Mouse (Mus musculus) testis, adult 2 months (tissue): ENCODE results near the gene Baiap2l2. TPM values are rescaled to one million over a fixed set of nuclear protein-coding genes. Genes with fewer than 3 reads are reported as not detected.
"Not testable (repeated sequence)": the region's sequence is repeated elsewhere in the genome, so short reads cannot be mapped to it uniquely, and the experiment has no call there.

ENCODE experiments used
- H3K27ac ChIP-seq: fragments of 200-500 bp; 2 replicates; pipeline ENCODE4 v1.5.1; 2012; ENCODE audit warnings: low read depth, low read length; ENCODE audit not compliant: control insufficient read depth, insufficient read depth
- H3K27me3 ChIP-seq: fragments of 200-500 bp; 2 replicates; pipeline ENCODE4 v1.6.1; 2012; ENCODE audit warnings: mild to moderate bottlenecking, low read length, moderate library complexity; ENCODE audit not compliant: control insufficient read depth, insufficient read depth
- H3K36me3 ChIP-seq: fragments of 200-500 bp; 2 replicates; pipeline ENCODE4 v1.6.1; 2012; ENCODE audit warnings: mild to moderate bottlenecking, low read length; ENCODE audit not compliant: control insufficient read depth, insufficient read depth
- H3K4me1 ChIP-seq: fragments of 200-500 bp; 2 replicates; pipeline ENCODE4 v1.6.1; 2012; ENCODE audit warnings: low read length; ENCODE audit not compliant: control insufficient read depth, insufficient read depth
- H3K4me3 ChIP-seq: fragments of 200-500 bp; 2 replicates; pipeline ENCODE4 v1.5.1; 2012; ENCODE audit warnings: low read depth, mild to moderate bottlenecking, low read length, moderate library complexity, mixed read lengths; ENCODE audit not compliant: control insufficient read depth
- CTCF ChIP-seq: fragments of 200-500 bp; IDR thresholded peaks from 2 replicates; pipeline ENCODE4 v1.5.1; 2012; ENCODE audit warnings: low read depth, mild to moderate bottlenecking, inconsistent platforms, low read length, moderate library complexity; ENCODE audit not compliant: control insufficient read depth, insufficient read depth, insufficient replicate concordance
- POLR2A ChIP-seq: fragments of 200-500 bp; IDR thresholded peaks from 2 replicates; pipeline ENCODE4 v1.6.1; 2012; ENCODE audit warnings: low read depth, mild to moderate bottlenecking, inconsistent platforms, low read length, moderate library complexity; ENCODE audit not compliant: control insufficient read depth
- polyA plus RNA-seq: library from polyadenylated mRNA; depleted of rRNA; stranded (reverse); fragments of >200 nt; gene quantifications from 2 replicates; pipeline ENCODE4 v1.2.3, GENCODE M21; 2012

Baiap2l2 gene
- polyA plus RNA-seq, 1 experiment, result 0.67 TPM

- H3K4me1 ChIP-seq, result no peaks in the 10 kb centered on the region
- no peak overlapping the region for H3K27ac ChIP-seq
- H3K4me3 ChIP-seq, result no peak overlapping the region
- H3K36me3 ChIP-seq, result peaks cover 5% of the 10 kb centered on the region
- TF ChIP-seq CTCF (no peak), POLR2A (no peak)
- no peaks in the 10 kb centered on the region for H3K27me3 ChIP-seq
Measured at GRCm38 (mm10) chr15:79244071-79244893, 41.1 kb downstream of the Baiap2l2 start.

GRCm38 (mm10) chr15:79243234-79244042 lies 41.9 kb downstream of the Baiap2l2 start:
- Histone ChIP-seq H3K4me3 (no peak overlapping the region), H3K4me1 (no peaks in the 10 kb centered on the region), H3K27ac (no peak overlapping the region), H3K36me3 (peaks cover 5% of the 10 kb centered on the region), H3K27me3 (no peaks in the 10 kb centered on the region)
- no peak for TF ChIP-seq POLR2A
- TF ChIP-seq CTCF, result peak; percentile 99

GRCm38 (mm10) chr15:79242574-79243233 lies 42.6 kb downstream of the Baiap2l2 start:
- TF ChIP-seq POLR2A (no peak), CTCF (no peak)
- H3K4me1 ChIP-seq, result no peaks in the 10 kb centered on the region
- no peak overlapping the region for H3K27ac ChIP-seq
- H3K27me3 ChIP-seq, result no peaks in the 10 kb centered on the region
- H3K4me3 ChIP-seq, result no peak overlapping the region
- peaks cover 5% of the 10 kb centered on the region for H3K36me3 ChIP-seq

- Histone ChIP-seq H3K27me3 (no peaks in the 10 kb centered on the region), H3K4me1 (no peaks in the 10 kb centered on the region), H3K4me3 (no peak overlapping the region), H3K27ac (no peak overlapping the region), H3K36me3 (no peaks in the 10 kb centered on the region; the same call in none of the 2 replicates)
- TF ChIP-seq POLR2A, result no peak
- no peak for TF ChIP-seq CTCF
Measured at GRCm38 (mm10) chr15:79238036-79238435, 47.3 kb downstream of the Baiap2l2 start.

- no peak overlapping the region for H3K4me3 ChIP-seq
- no peak overlapping the region for H3K27ac ChIP-seq
- peaks cover 3% of the 10 kb centered on the region for H3K36me3 ChIP-seq
- H3K27me3 ChIP-seq, result no peaks in the 10 kb centered on the region
- peaks cover 3% of the 10 kb centered on the region; the same call in 1 of the 2 replicates for H3K4me1 ChIP-seq
- no peak for TF ChIP-seq POLR2A
- no peak for TF ChIP-seq CTCF
Measured at GRCm38 (mm10) chr15:79235268-79235667, 50.1 kb downstream of the Baiap2l2 start.

GRCm38 (mm10) chr15:79229058-79229821 lies 56.1 kb downstream of the Baiap2l2 start, which contains the start of the genes Pick1 and Gm49486:
Pick1 (plus strand) TSS chr15:79229173.
Gm49486 (plus strand) TSS chr15:79229391.
- TF ChIP-seq CTCF, result no peak
- TF ChIP-seq POLR2A, result peak; percentile 89
- peaks cover 3% of the 10 kb centered on the region for H3K36me3 ChIP-seq
- H3K4me3 ChIP-seq, result peak within 1 kb of the TSS; percentile 88
- peaks cover 12% of the 10 kb centered on the region for H3K4me1 ChIP-seq
- H3K27ac ChIP-seq, result peak within 1 kb of the TSS; percentile 95
- no peaks in the 10 kb centered on the region for H3K27me3 ChIP-seq

- H3K4me3 ChIP-seq, H3K36me3 ChIP-seq, H3K27ac ChIP-seq, H3K4me1 ChIP-seq, H3K27me3 ChIP-seq: not testable (repeated sequence)
Measured at GRCm38 (mm10) chr15:79225780-79226179, 59.6 kb downstream of the Baiap2l2 start.
